Comparison of ENCODE assay signal across 7 mouse cellular contexts in the genomic region with DNA sequence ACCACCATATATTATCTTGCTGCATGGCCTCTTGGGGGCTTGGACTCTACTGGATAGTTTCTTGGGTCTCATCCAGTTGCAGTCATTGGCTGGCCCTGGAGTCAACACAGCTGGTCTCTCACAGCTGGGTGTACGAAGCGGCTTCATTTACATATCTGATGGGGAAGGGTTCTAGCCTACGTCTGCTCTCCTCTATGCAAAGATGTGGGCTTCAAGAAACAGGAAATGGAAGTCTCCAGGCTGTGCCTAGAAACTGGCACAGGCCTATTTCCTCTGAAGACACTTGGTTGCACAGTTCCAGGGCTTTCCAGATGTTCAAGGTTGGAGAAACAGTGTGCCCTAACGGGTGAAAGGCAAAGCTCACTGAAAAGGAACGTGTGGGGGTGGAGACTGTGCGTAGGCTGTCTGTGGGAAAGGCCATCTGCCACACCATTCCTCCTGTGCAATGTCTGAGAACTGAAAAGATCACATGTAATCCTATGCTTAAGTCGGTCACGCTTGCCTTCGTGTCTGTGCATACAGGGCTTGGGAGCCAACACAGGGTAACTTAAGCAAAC. TPM values are rescaled to one million over a fixed set of nuclear protein-coding genes. Genes with fewer than 3 reads are reported as not detected.
DNase-seq lines count a peak whose midpoint lies in the region; ATAC-seq lines count a peak whose summit lies in the region.

No protein-coding gene starts in this region.

- WGBS in limb, embryonic 13.5 days, result 62% methylated on average over 9 of the region's 9 CpGs
- WGBS in limb, embryonic 10.5 days, result 81% methylated on average over 9 of the region's 9 CpGs
- WGBS in intestine, embryonic 16.5 days, result 43% methylated on average over 9 of the region's 9 CpGs

- H3K9me3 ChIP-seq in limb, embryonic 13.5 days, result no peaks in the 10 kb centered on the region
- H3K9me3 ChIP-seq in limb, embryonic 10.5 days (replicated peaks), result no peaks in the 10 kb centered on the region
- H3K9me3 ChIP-seq in intestine, embryonic 16.5 days (ENCODE audit: control insufficient read depth, low read length), result no peaks in the 10 kb centered on the region

- H3K9ac ChIP-seq in limb, embryonic 13.5 days, result no peak overlapping the region
- H3K9ac ChIP-seq in intestine, embryonic 16.5 days (ENCODE audit: low read depth, low read length), result no peak overlapping the region

- H3K27ac ChIP-seq in limb, embryonic 13.5 days, result no peak overlapping the region
- H3K27ac ChIP-seq in limb, embryonic 10.5 days, result no peak overlapping the region
- peak overlapping the region; percentile 60 for H3K27ac ChIP-seq in intestine, embryonic 16.5 days (ENCODE audit: low read length)

- H3K4me1 ChIP-seq in limb, embryonic 13.5 days, result peaks cover 43% of the 10 kb centered on the region
- peaks cover 46% of the 10 kb centered on the region for H3K4me1 ChIP-seq in limb, embryonic 10.5 days
- peaks cover 23% of the 10 kb centered on the region for H3K4me1 ChIP-seq in intestine, embryonic 16.5 days (ENCODE audit: control insufficient read depth, insufficient read depth, low read length)

- H3K4me3 ChIP-seq in limb, embryonic 13.5 days, result no peak overlapping the region
- no peak overlapping the region for H3K4me3 ChIP-seq in limb, embryonic 10.5 days
- H3K4me3 ChIP-seq in intestine, embryonic 16.5 days (ENCODE audit: low read length), result no peak overlapping the region

- peaks cover 22% of the 10 kb centered on the region for H3K36me3 ChIP-seq in limb, embryonic 13.5 days
- H3K36me3 ChIP-seq in limb, embryonic 10.5 days, result peaks cover 18% of the 10 kb centered on the region
- H3K36me3 ChIP-seq in intestine, embryonic 16.5 days (ENCODE audit: control insufficient read depth, insufficient read depth, low read length), result no peaks in the 10 kb centered on the region

- no peak overlapping the region for H3K4me2 ChIP-seq in limb, embryonic 13.5 days (replicated peaks)
- no peak overlapping the region for H3K4me2 ChIP-seq in intestine, embryonic 16.5 days (ENCODE audit: low read depth, low read length)

- ATAC-seq in limb, embryonic 13.5 days (ENCODE audit: low FRiP score, low read depth), result peak; percentile 73
- peak; percentile 88 for ATAC-seq in intestine, embryonic 16.5 days

- DNase-seq in limb, embryonic 10.5 days (ENCODE audit: low spot score), result no peak
- peak; percentile 45 to 51 for DNase-seq in cerebellum, postnatal 36 days
- peak; percentile 35 for DNase-seq in retina, embryonic 14.5 days (ENCODE audit: low spot score)
- DNase-seq in right cerebral cortex, postnatal 36 days (ENCODE audit: low spot score in 2 of 2), result no peak
- DNase-seq in thymus, postnatal 10 days (ENCODE audit: low spot score in 2 of 2), result no peak

- no peaks in the 10 kb centered on the region for H3K27me3 ChIP-seq in limb, embryonic 13.5 days
- no peaks in the 10 kb centered on the region for H3K27me3 ChIP-seq in limb, embryonic 10.5 days (ENCODE audit: low read depth, poor library complexity, severe bottlenecking)
- no peaks in the 10 kb centered on the region for H3K27me3 ChIP-seq in intestine, embryonic 16.5 days (replicated peaks; ENCODE audit: control insufficient read depth, insufficient read depth, low read length)

RNA-seq across cellular contexts. Expression of a gene that starts 20.8 kb away (rescaled TPM):
- 39.4 and 42.2 TPM in 2 replicates for polyA plus RNA-seq in limb, embryonic 13.5 days (2015; fragmentation: Nextera tagmentation; extraction: Ambion mirVana)
- 19.5 and 22.6 TPM in 2 replicates for polyA plus RNA-seq in limb, embryonic 10.5 days (2016; fragmentation: Nextera tagmentation; extraction: Ambion mirVana)
- polyA plus RNA-seq in intestine, embryonic 16.5 days (2015; fragmentation: Nextera tagmentation; extraction: Ambion mirVana), result 11.8 and 12.0 TPM in 2 replicates

Comparison
In these comparisons a context has a peak if more than half of its experiments do, and no peak if none do; other contexts are left out.
1. DNase-seq: peak in cerebellum, postnatal 36 days (2 of 2) and retina, embryonic 14.5 days (single experiment); none in limb, embryonic 10.5 days (single experiment), right cerebral cortex, postnatal 36 days (0 of 2) and thymus, postnatal 10 days (0 of 2).